Mouse (Mus musculus) hindbrain, embryonic 14.5 days (tissue): ENCODE measurements around the gene Fam169b. TPM values are rescaled to one million over a fixed set of nuclear protein-coding genes. Genes with fewer than 3 reads are reported as not detected.

ENCODE experiments used
- ATAC-seq: fragments of 200-750 bp; cut with Nextera tagmentation; 2 replicates; pipeline ENCODE4 v1.8.0; 2017; ENCODE audit warnings: moderate number of reproducible peaks, mild to moderate bottlenecking, moderate TSS enrichment, moderate library complexity; ENCODE audit not compliant: low FRiP score
- DNase-seq: peaks from one replicate; pipeline ENCODE4 v3.0.0-alpha.2; 2015; ENCODE audit warnings: low spot score
- H3K27ac ChIP-seq: fragments of 300-500 bp; sonication (generic); 2 replicates; pipeline ENCODE4 v1.5.1; 2014; ENCODE audit warnings: mild to moderate bottlenecking, moderate library complexity
- H3K27me3 ChIP-seq: fragments of 300-500 bp; sonication (generic); 2 replicates; pipeline ENCODE4 v1.6.1; 2014; ENCODE audit warnings: mild to moderate bottlenecking, low read length, mixed read lengths; ENCODE audit not compliant: control insufficient read depth, insufficient read depth
- H3K36me3 ChIP-seq: fragments of 300-500 bp; sonication (generic); replicated peaks from 2 replicates; pipeline ENCODE4 v1.6.1; 2014; ENCODE audit not compliant: control insufficient read depth, insufficient read depth
- H3K4me1 ChIP-seq: fragments of 300-500 bp; sonication (generic); replicated peaks from 2 replicates; pipeline ENCODE4 v1.6.1; 2014; ENCODE audit warnings: antibody characterized with exemption, low read length, mixed read lengths; ENCODE audit not compliant: control insufficient read depth, insufficient read depth
- H3K4me2 ChIP-seq: fragments of 300-500 bp; sonication (generic); replicated peaks from 2 replicates; pipeline ENCODE4 v1.6.1; 2014; ENCODE audit warnings: mild to moderate bottlenecking, moderate library complexity
- H3K4me3 ChIP-seq: fragments of 300-500 bp; sonication (generic); replicated peaks from 2 replicates; pipeline ENCODE4 v1.5.1; 2014; ENCODE audit warnings: mild to moderate bottlenecking, low read length
- H3K9ac ChIP-seq: fragments of 300-500 bp; sonication (generic); 2 replicates; pipeline ENCODE4 v1.6.1; 2014
- H3K9me3 ChIP-seq: fragments of 300-500 bp; sonication (generic); 2 replicates; pipeline ENCODE4 v1.6.1; 2016; ENCODE audit warnings: low read length; ENCODE audit not compliant: control insufficient read depth
- WGBS: fragments of 180-500 bp; shearing (Covaris S2); extraction: QIAGEN DNeasy Blood & Tissue Kit; methylation state at CpG from one replicate; pipeline ENCODE4 v1.1.7; 2014; 5-methylcytosine and 5-hydroxymethylcytosine counted together
- polyA plus RNA-seq: library from polyadenylated mRNA; unstranded; fragments of >200 nt; fragmentation: Nextera tagmentation; extraction: Ambion mirVana; gene quantifications from 2 replicates; pipeline ENCODE4 v1.2.1, GENCODE M21; 2014

The Fam169b gene
- polyA plus RNA-seq, 1 experiment from 2014 or later: 0.17 TPM

DNA sequence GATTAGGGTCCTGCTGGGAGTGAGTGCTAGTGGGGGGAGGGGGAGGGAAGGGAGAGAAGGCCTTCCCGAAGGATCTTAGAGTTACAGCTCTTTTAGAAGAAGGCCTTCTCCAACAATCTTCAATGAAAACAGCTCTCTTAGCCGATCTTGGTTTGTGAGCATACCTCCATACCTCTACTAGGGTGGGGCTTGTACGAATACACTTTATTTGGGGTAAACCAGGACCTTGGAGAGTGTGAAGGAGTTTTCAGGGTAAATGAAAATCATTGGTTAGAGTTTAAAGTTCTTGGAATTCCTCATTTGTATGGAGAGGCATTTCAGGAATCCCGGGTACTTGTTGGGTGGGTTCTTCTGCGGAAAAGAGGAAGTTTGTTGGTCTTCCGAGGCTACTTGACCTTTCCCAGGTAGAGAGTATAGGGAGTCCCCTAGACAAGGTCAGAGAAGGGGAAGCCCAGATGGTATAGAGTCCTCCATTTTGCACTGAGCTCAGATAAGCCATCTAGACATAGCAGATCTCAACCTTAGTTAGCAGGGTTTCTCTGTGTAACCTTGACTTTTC, 14.0 kb upstream of the Fam169b start:
- no peaks in the 10 kb centered on the region for H3K36me3 ChIP-seq
- H3K27ac ChIP-seq: no peak overlapping the region
- H3K4me3 ChIP-seq: no peak overlapping the region
- H3K4me1 ChIP-seq: 0 out of 2 replicates have a peak, but pooled peaks cover 6% of the 10 kb centered on the region
- no peak overlapping the region for H3K4me2 ChIP-seq
- ATAC-seq (no peak), DNase-seq (no peak)
- H3K27me3 ChIP-seq: 0 out of 2 replicates have a peak, but pooled peaks cover 4% of the 10 kb centered on the region
- H3K9me3 ChIP-seq: no peaks in the 10 kb centered on the region
- 79% methylated on average over 6 of the region's 6 CpGs for WGBS
- H3K9ac ChIP-seq: no peak overlapping the region

DNA sequence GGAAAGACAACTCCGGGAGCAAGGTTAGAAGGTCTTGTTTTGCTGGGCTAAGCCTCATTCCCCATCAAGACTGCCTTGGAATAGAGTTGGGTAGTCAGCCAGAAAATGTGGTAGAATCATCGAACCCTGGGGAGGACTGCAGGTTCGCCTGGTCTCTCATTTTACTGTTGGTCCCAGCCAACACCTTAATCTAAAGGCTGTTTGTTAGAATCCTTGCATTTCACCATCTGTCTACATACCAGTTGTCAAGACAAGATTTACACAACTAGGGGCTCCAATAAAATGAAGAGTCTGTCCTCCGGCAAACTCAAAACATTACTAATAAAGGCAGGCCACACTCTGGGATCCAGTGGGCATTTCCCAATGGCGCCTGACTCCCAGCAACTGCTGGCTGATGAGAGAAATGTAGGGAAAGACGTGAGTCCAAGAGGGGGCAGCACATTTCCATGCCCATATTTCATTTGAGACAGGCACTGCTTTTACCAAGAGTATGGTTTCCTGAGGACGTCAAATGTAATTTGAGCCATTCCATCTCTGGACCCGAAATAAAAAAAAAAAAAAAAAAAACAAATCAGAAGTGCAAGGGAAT, 10.9 kb upstream of the Fam169b start:
- H3K9me3 ChIP-seq: no peaks in the 10 kb centered on the region
- no peak overlapping the region for H3K27ac ChIP-seq
- no peak overlapping the region for H3K4me3 ChIP-seq
- 0 out of 2 replicates have a peak, but pooled peaks cover 11% of the 10 kb centered on the region for H3K4me1 ChIP-seq
- DNase-seq (no peak), ATAC-seq (no peak)
- H3K9ac ChIP-seq: no peak overlapping the region
- 62% methylated on average over 8 of the region's 8 CpGs for WGBS
- H3K36me3 ChIP-seq: no peaks in the 10 kb centered on the region
- H3K27me3 ChIP-seq: 0 out of 2 replicates have a peak, but pooled peaks cover 7% of the 10 kb centered on the region
- H3K4me2 ChIP-seq: no peak overlapping the region

DNA sequence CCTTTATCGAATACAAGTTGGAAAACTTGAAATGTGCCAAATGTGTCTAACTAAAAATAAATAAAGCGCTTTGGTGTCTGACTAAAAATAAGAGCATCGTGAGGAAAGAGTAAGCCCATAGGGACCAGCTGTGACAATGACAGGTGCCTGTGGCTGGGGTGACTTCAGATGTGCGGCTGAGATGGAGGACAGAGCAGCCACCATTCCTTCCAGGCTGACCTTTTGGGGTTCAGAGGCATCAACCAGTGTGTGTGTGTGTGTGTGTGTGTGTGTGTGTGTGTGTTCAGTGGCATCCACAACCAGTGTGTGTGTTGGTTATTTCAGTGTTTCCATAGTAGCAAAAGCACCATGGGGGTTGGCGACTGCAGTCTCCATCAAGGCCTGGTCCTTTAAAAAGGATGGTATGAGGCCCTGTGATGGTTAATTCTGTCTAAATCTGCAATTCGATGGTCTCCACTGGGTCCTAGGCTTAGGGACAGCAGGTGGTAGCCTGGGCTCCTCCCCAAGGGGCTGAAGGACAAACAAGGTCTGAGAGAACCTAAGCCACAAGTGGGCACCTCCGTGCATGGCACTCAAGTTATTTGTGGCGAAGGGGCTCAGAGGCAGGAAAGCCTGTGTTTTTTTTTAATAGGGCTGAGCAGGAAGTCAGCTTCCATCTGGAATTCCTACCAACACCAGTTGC, 10.2 kb upstream of the Fam169b start:
- WGBS: 54% methylated on average over 8 of the region's 8 CpGs
- no peak overlapping the region for H3K27ac ChIP-seq

DNA sequence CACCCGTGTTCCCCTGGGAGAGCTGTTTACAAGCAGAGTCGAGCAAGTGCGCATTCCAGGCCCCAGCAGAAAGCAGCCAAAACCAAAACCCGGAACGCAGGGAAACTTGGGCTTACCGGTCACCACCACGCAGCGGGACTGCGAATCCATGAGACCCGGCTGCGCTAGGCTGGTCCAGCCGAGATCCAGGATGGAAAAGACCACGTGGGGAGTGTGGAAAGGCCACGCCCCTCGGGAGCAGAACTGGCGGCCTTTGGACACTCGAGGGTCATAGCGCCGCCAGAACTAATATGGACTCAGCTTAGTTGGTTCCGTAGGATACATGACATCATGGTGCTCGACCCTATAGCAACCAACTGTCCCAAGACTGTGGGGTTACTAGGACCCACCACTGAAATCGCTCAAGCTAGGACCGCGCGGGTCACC, 9.6 kb upstream of the Fam169b start, which contains the start of gene Pgpep1l:
Gene Pgpep1l, minus strand, starts transcription at position 206 of the 426 bp plus-strand sequence.
- ATAC-seq: peak; percentile 62; the same call in 1 of the 2 replicates
- H3K4me3 ChIP-seq: peak within 1 kb of the TSS; percentile 19
- peak within 1 kb of the TSS; percentile 51 for H3K4me2 ChIP-seq
- 0 out of 2 replicates have a peak, but pooled peaks cover 7% of the 10 kb centered on the region for H3K27me3 ChIP-seq
- WGBS: 6% methylated on average over 25 of the region's 25 CpGs
- H3K9ac ChIP-seq: no peak within 1 kb of the TSS
- H3K9me3 ChIP-seq: no peaks in the 10 kb centered on the region
- DNase-seq: no peak
- no peak within 1 kb of the TSS for H3K27ac ChIP-seq
- H3K4me1 ChIP-seq: 0 out of 2 replicates have a peak, but pooled peaks cover 11% of the 10 kb centered on the region
- H3K36me3 ChIP-seq: no peaks in the 10 kb centered on the region

More for the DNA sequence above, 10.2 kb upstream of the Fam169b start:
- H3K9ac ChIP-seq: no peak overlapping the region
- H3K9me3 ChIP-seq: no peaks in the 10 kb centered on the region
- 0 out of 2 replicates have a peak, but pooled peaks cover 11% of the 10 kb centered on the region for H3K4me1 ChIP-seq
- 0 out of 2 replicates have a peak, but pooled peaks cover 7% of the 10 kb centered on the region for H3K27me3 ChIP-seq
- no peak for ATAC-seq
- no peaks in the 10 kb centered on the region for H3K36me3 ChIP-seq
- peak overlapping the region; percentile 19 for H3K4me3 ChIP-seq
- DNase-seq: no peak
- peak overlapping the region; percentile 51 for H3K4me2 ChIP-seq

DNA sequence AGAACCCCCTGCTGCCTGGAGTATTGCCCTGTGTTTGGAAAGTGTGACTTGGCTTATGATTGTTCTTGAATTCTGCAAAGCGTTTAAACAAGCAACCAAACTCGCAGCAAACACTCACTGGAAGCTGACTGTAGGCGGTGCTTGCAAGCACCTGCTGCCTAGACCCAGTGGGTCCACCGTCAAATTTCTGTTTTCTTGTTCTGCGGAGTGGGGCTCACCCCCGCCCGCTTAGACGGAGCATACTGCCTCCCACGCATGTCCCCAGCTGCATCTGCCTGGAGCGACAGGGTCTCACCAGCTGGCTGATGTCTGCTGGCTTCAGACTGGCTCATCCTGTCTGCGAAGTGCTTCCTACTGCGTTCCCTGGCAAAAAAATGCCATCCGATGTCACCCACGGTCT, 9.1 kb upstream of the Fam169b start:
- Histone ChIP-seq H3K4me1 (0 out of 2 replicates have a peak, but pooled peaks cover 11% of the 10 kb centered on the region), H3K4me2 (peak overlapping the region; percentile 51), H3K9ac (no peak overlapping the region), H3K27ac (no peak overlapping the region), H3K27me3 (0 out of 2 replicates have a peak, but pooled peaks cover 7% of the 10 kb centered on the region), H3K4me3 (peak overlapping the region; percentile 19; the same call in 1 of the 2 replicates), H3K9me3 (no peaks in the 10 kb centered on the region), H3K36me3 (no peaks in the 10 kb centered on the region)
- 19% methylated on average over 14 of the region's 14 CpGs for WGBS
- DNase-seq (peak; percentile 32), ATAC-seq (peak; percentile 60; the same call in 1 of the 2 replicates)

DNA sequence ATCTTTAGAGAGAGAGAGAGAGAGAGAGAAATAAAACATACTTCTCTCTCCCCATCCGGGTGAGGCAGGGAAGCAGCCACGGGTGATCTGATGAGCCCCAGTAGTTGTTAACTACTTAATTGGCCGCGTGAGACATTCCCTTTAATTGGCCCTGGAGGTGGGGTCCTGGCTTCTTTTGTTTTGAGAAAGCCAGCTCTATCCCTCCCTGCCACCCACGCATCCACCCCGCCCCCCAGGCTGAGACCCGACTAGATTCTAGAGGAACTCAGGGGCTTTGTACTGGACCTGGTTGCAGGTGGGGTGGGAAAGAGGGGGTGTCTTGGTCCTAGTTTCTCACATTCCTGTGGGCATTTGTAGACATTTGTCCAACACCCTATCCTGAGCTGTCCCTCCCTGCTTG, 8.2 kb upstream of the Fam169b start:
- H3K27ac ChIP-seq: no peak overlapping the region
- H3K9ac ChIP-seq: no peak overlapping the region
- no peaks in the 10 kb centered on the region for H3K36me3 ChIP-seq
- no peak overlapping the region for H3K4me3 ChIP-seq
- ATAC-seq (no peak), DNase-seq (no peak)
- H3K4me1 ChIP-seq: 0 out of 2 replicates have a peak, but pooled peaks cover 11% of the 10 kb centered on the region
- no peaks in the 10 kb centered on the region for H3K9me3 ChIP-seq
- H3K27me3 ChIP-seq: 0 out of 2 replicates have a peak, but pooled peaks cover 7% of the 10 kb centered on the region
- WGBS: 34% methylated on average over 7 of the region's 7 CpGs
- H3K4me2 ChIP-seq: no peak overlapping the region

DNA sequence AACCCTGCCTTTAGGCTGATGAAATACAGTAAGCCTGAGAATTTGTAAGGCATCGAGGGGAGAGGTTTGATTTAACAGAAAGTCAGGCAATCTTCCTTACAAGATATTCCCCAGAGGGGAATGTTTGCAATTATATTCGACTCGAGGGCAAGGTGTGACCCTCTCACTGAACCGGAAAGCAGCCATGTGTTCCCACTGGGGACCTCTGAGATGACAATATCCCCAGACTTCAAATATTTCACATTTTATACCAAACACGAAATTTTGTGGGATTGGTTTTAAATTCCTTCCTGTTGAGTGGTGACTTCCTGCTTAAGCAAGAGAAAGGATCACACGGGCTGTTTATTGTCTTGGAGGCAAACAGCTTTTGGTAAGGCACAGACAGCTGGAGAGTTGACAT, 6.9 kb upstream of the Fam169b start:
- DNase-seq (no peak), ATAC-seq (no peak)
- Histone ChIP-seq H3K36me3 (no peaks in the 10 kb centered on the region), H3K4me3 (no peak overlapping the region), H3K9ac (no peak overlapping the region), H3K9me3 (no peaks in the 10 kb centered on the region), H3K4me2 (0 out of 2 replicates have a peak overlapping the region, but pooled peaks have one; percentile 6), H3K27ac (no peak overlapping the region), H3K27me3 (0 out of 2 replicates have a peak, but pooled peaks cover 7% of the 10 kb centered on the region), H3K4me1 (0 out of 2 replicates have a peak, but pooled peaks cover 11% of the 10 kb centered on the region)
- WGBS: 20% methylated on average over 6 of the region's 6 CpGs

DNA sequence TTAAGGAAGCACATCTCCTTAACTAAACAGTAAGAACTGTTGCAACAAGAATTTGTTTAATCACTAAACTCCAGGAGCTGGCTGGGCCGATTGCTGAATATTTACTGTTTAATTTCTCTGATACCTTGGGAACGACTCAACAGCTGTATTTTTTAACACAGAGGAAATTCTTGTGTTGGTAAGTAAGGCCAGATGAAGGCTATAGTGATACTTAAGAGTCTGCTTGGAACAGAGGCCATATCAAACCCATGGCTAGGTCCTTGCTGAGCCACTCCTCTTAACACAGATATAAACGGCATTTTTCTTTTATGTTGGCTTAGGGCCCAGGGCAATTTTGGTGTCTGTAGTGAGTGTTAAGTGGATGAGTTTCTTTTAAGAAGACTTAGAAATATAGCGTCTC, 3.1 kb upstream of the Fam169b start:
- H3K4me3 ChIP-seq: no peak overlapping the region
- peaks cover 4% of the 10 kb centered on the region; the same call in 1 of the 2 replicates for H3K4me1 ChIP-seq
- 0 out of 2 replicates have a peak, but pooled peaks cover 4% of the 10 kb centered on the region for H3K27me3 ChIP-seq
- DNase-seq: no peak
- no peaks in the 10 kb centered on the region for H3K9me3 ChIP-seq
- no peaks in the 10 kb centered on the region for H3K36me3 ChIP-seq
- H3K9ac ChIP-seq: no peak overlapping the region
- no peak overlapping the region for H3K27ac ChIP-seq
- WGBS: 80% methylated on average over 4 of the region's 4 CpGs
- ATAC-seq: no peak
- H3K4me2 ChIP-seq: no peak overlapping the region

DNA sequence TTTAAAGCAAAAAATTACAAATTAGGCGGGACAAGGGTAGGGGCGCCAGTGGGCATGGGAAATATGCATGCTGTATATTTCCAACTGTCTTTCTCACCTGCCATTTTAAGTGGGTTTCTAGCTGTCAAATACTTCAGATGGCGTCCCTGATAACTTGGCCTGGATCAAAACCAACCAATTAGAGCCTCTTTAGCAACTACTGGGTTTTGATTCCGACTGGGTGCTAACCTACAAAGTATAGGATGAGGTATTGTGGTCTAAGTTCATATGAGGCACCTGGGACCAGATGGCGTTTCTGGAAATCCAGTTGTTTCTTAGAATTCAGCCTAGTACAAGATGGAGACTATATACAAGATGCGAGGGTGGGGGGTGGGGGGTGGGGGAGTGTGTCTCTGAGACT, 1.8 kb upstream of the Fam169b start:
- no peak overlapping the region for H3K4me2 ChIP-seq
- no peak overlapping the region for H3K9ac ChIP-seq
- no peak overlapping the region for H3K27ac ChIP-seq
- H3K4me3 ChIP-seq: no peak overlapping the region
- no peaks in the 10 kb centered on the region for H3K9me3 ChIP-seq
- DNase-seq (no peak), ATAC-seq (no peak)
- H3K27me3 ChIP-seq: peaks cover 15% of the 10 kb centered on the region
- no peaks in the 10 kb centered on the region for H3K36me3 ChIP-seq
- 95% methylated on average over 6 of the region's 6 CpGs for WGBS
- peaks cover 10% of the 10 kb centered on the region; the same call in 1 of the 2 replicates for H3K4me1 ChIP-seq
